Mouse (Mus musculus) C2C12 (cell line): ENCODE data around the gene Nod1. TPM values are rescaled to one million over a fixed set of nuclear protein-coding genes. Genes with fewer than 3 reads are reported as not detected.

Source experiments
- H3K27me3 ChIP-seq: one replicate; pipeline ENCODE4 v1.6.1; 2011; ENCODE audit not compliant: control insufficient read depth, insufficient read depth, insufficient read length
- H3K36me3 ChIP-seq: one replicate; pipeline ENCODE4 v1.6.1; 2011; ENCODE audit not compliant: control insufficient read depth, insufficient read depth
- H3K4me3 ChIP-seq: one replicate; pipeline ENCODE4 v1.5.1; 2011; ENCODE audit warnings: mild to moderate bottlenecking, control low read depth; ENCODE audit not compliant: poor library complexity, insufficient read depth, severe bottlenecking
- H3K79me2 ChIP-seq: one replicate; pipeline ENCODE4 v1.6.1; 2011; ENCODE audit not compliant: control insufficient read depth, insufficient read depth
- H3K79me3 ChIP-seq: one replicate; pipeline ENCODE4 v1.6.1; 2011; ENCODE audit warnings: low read depth, control low read depth
- H3ac ChIP-seq: one replicate; pipeline ENCODE3; 2011; ENCODE audit warnings: low read depth; ENCODE audit not compliant: control insufficient read depth, insufficient read length
- CEBPB ChIP-seq: IDR thresholded peaks from one replicate; pipeline ENCODE4 v1.6.1; 2011; ENCODE audit warnings: low read depth, mild to moderate bottlenecking, control low read depth, moderate library complexity
- CTCF ChIP-seq: IDR thresholded peaks from one replicate; pipeline ENCODE4 v1.5.1; 2011; ENCODE audit not compliant: control insufficient read depth, insufficient read depth, insufficient read length
- FOSL1 ChIP-seq: IDR thresholded peaks from one replicate; pipeline ENCODE4 v1.8.0; 2011; ENCODE audit warnings: mild to moderate bottlenecking, low read length; ENCODE audit not compliant: poor library complexity, insufficient read depth, severe bottlenecking
- MAX ChIP-seq: IDR thresholded peaks from one replicate; pipeline ENCODE4 v1.6.1; 2011; ENCODE audit warnings: mild to moderate bottlenecking, control low read depth
- MYOD1 ChIP-seq: IDR thresholded peaks from one replicate; pipeline ENCODE4 v1.6.1; 2011; ENCODE audit warnings: low read depth; ENCODE audit not compliant: control insufficient read depth, insufficient read length
- MYOG ChIP-seq: IDR thresholded peaks from one replicate; pipeline ENCODE4 v1.6.1; 2011; ENCODE audit not compliant: control insufficient read depth, insufficient read length; ENCODE audit errors: extremely low read depth
- USF1 ChIP-seq: IDR thresholded peaks from one replicate; pipeline ENCODE4 v1.6.1; 2011; ENCODE audit warnings: low read depth, mild to moderate bottlenecking, control low read depth, moderate library complexity
- polyA plus RNA-seq: library from polyadenylated mRNA; unstranded; fragments of >200 nt; fragmentation: generic; extraction: Trizol; gene quantifications from one replicate; pipeline ENCODE4 v1.2.1, GENCODE M21; 2012; ENCODE audit warnings: missing spikeins

The Nod1 gene
- polyA plus RNA-seq, 1 experiment, result 1.1 TPM

DNA sequence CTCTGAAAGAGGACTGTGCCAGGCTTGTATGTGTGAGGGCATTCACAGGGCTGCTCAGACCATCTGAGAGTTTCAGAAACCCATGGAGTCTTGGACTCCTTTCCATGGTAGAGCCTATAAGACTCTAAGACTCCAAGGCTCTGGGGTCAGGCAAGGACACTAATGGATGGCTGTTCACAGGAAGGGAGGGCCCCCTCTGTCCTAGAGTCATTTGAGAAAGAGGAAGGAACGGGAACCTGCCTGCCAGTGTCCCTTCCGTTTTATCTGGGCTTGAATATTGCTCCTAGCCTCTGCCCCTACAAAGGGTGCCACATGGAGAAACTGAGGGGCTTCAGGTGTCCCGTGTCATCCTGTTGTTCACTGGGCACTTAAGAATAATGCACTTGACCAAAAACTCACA, 38.5 kb downstream of the Nod1 start:
- no peaks in the 10 kb centered on the region for H3K27me3 ChIP-seq
- H3K36me3 ChIP-seq, result no peaks in the 10 kb centered on the region
- H3ac ChIP-seq, result no peak overlapping the region
- H3K4me3 ChIP-seq, result no peak overlapping the region
- no peak for TF ChIP-seq USF1
- no peak for TF ChIP-seq MYOD1
- TF ChIP-seq MAX, result no peak
- no peak for TF ChIP-seq MYOG
- no peak for TF ChIP-seq FOSL1
- TF ChIP-seq CTCF, result no peak
- TF ChIP-seq CEBPB, result no peak
- H3K79me3 ChIP-seq, result no peaks in the 10 kb centered on the region
- H3K79me2 ChIP-seq, result no peaks in the 10 kb centered on the region

DNA sequence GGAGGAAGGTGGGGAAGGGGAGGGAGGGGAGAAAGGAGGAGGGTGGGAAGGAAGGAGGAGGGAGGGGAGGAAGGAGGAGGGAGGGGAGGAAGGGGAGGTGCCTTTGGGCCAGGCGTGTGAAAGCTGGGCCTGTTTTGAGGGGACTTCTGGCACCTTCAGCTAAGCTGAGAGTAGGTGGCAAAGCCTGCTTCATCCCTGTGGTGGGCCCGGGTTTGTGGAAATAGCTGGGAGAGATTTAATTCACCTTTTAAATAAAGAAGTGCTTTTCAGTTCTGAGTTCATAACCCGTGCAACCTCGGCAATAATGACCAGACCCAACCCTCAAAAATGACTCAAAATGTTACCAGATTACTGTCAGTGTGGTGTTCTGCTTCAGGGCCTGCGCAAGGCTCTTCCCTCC, 39.2 kb downstream of the Nod1 start:
- no peaks in the 10 kb centered on the region for H3K79me3 ChIP-seq
- no peaks in the 10 kb centered on the region for H3K27me3 ChIP-seq
- H3K36me3 ChIP-seq, result no peaks in the 10 kb centered on the region
- H3ac ChIP-seq, result no peak overlapping the region
- no peak for TF ChIP-seq MYOD1
- H3K4me3 ChIP-seq, result no peak overlapping the region
- no peaks in the 10 kb centered on the region for H3K79me2 ChIP-seq

DNA sequence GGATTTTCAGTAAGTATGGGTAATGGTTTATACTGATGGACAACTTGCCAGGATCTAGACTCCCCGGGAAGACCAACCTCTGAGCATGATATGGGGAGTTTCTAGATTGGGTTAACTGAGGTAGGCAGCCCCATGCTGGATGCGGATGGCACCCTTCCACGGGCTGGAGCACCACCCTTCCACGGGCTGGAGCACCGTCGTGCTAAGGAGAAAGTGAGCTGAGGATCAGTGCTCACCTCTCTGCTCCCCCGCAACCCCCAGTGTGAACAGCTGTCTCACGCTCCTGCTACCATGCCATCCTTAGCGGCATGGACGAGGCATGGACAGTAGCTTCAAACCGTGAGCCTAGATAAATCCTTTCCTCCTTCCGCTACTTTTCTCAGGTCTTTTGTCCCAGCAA, 39.9 kb downstream of the Nod1 start:
- Histone ChIP-seq H3ac (no peak overlapping the region), H3K27me3 (no peaks in the 10 kb centered on the region), H3K4me3 (no peak overlapping the region)

GRCm38 (mm10) chr6:54931641-54932040, 40.8 kb downstream of the Nod1 start:
- Histone ChIP-seq H3K27me3 (no peaks in the 10 kb centered on the region), H3K79me2 (no peaks in the 10 kb centered on the region), H3ac (no peak overlapping the region), H3K36me3 (no peaks in the 10 kb centered on the region), H3K4me3 (no peak overlapping the region), H3K79me3 (no peaks in the 10 kb centered on the region)
- no peak for TF ChIP-seq MYOG
- no peak for TF ChIP-seq CTCF
- no peak for TF ChIP-seq FOSL1
- TF ChIP-seq MAX, result no peak
- no peak for TF ChIP-seq USF1
- TF ChIP-seq CEBPB, result no peak

More for the DNA sequence above, 39.9 kb downstream of the Nod1 start:
- TF ChIP-seq MYOG, result no peak
- TF ChIP-seq CEBPB, result no peak
- TF ChIP-seq MAX, result no peak
- no peak for TF ChIP-seq CTCF
- TF ChIP-seq MYOD1, result no peak
- no peak for TF ChIP-seq FOSL1
- no peak for TF ChIP-seq USF1
- Histone ChIP-seq H3K36me3 (no peaks in the 10 kb centered on the region), H3K79me2 (no peaks in the 10 kb centered on the region), H3K79me3 (no peaks in the 10 kb centered on the region)

- TF ChIP-seq MAX (no peak), MYOG (no peak), CEBPB (no peak), MYOD1 (no peak), CTCF (no peak)
- Histone ChIP-seq H3K36me3 (no peaks in the 10 kb centered on the region), H3K4me3 (no peak overlapping the region), H3K27me3 (no peaks in the 10 kb centered on the region), H3K79me3 (no peaks in the 10 kb centered on the region), H3K79me2 (no peaks in the 10 kb centered on the region), H3ac (no peak overlapping the region)
Observed at GRCm38 (mm10) chr6:54927946-54928345, 44.5 kb downstream of the Nod1 start.

- Histone ChIP-seq H3K4me3 (no peak overlapping the region), H3K36me3 (no peaks in the 10 kb centered on the region), H3K79me2 (no peaks in the 10 kb centered on the region), H3K27me3 (no peaks in the 10 kb centered on the region), H3K79me3 (no peaks in the 10 kb centered on the region), H3ac (no peak overlapping the region)
- TF ChIP-seq MYOD1 (no peak), FOSL1 (no peak), MAX (no peak), CTCF (no peak), MYOG (no peak), CEBPB (no peak), USF1 (no peak)
Observed at GRCm38 (mm10) chr6:54926899-54927298, 45.5 kb downstream of the Nod1 start.
